Mouse (Mus musculus) neural tube, embryonic 14.5 days (tissue): ENCODE measurements at regions not wholly inside any gene's neighbourhood (a gene's known extent, or its start where the extent isn't known, plus 50 kb on each side); places are given as distances from the start of the nearest gene placed in this dataset.

Experiments used
- ATAC-seq: fragments of 200-750 bp; cut with Nextera tagmentation; 2 replicates; pipeline ENCODE4 v1.8.0; 2017; ENCODE audit warnings: low read depth, mild to moderate bottlenecking, moderate TSS enrichment, moderate library complexity
- H3K27ac ChIP-seq: fragments of 300-500 bp; sonication (generic); 2 replicates; pipeline ENCODE4 v1.5.1; 2014; ENCODE audit warnings: low read depth, mild to moderate bottlenecking, control low read depth, low read length, moderate library complexity, mixed read lengths
- H3K27me3 ChIP-seq: fragments of 300-500 bp; sonication (generic); 2 replicates; pipeline ENCODE4 v1.6.1; 2014; ENCODE audit warnings: low read length; ENCODE audit not compliant: control insufficient read depth, insufficient read depth
- H3K36me3 ChIP-seq: fragments of 300-500 bp; sonication (generic); 2 replicates; pipeline ENCODE4 v1.6.1; 2014; ENCODE audit warnings: low read length, mixed read lengths; ENCODE audit not compliant: control insufficient read depth, insufficient read depth
- H3K4me1 ChIP-seq: fragments of 300-500 bp; sonication (generic); 2 replicates; pipeline ENCODE4 v1.6.1; 2014; ENCODE audit warnings: low read length; ENCODE audit not compliant: control insufficient read depth, insufficient read depth
- H3K4me2 ChIP-seq: fragments of 300-500 bp; sonication (generic); 2 replicates; pipeline ENCODE4 v1.6.1; 2014; ENCODE audit warnings: mild to moderate bottlenecking, low read depth, low read length, control low read depth
- H3K4me3 ChIP-seq: fragments of 300-500 bp; sonication (generic); 2 replicates; pipeline ENCODE4 v1.5.1; 2014; ENCODE audit warnings: low read depth, low read length, control low read depth, mixed read lengths
- H3K9ac ChIP-seq: fragments of 300-500 bp; sonication (generic); replicated peaks from 2 replicates; pipeline ENCODE4 v1.6.1; 2014; ENCODE audit warnings: low read depth, mild to moderate bottlenecking, control low read depth, low read length, mixed read lengths
- H3K9me3 ChIP-seq: fragments of 300-500 bp; sonication (generic); 2 replicates; pipeline ENCODE4 v1.6.1; 2016; ENCODE audit warnings: low read length; ENCODE audit not compliant: control insufficient read depth
- WGBS: fragments of 180-500 bp; shearing (Covaris S2); extraction: QIAGEN DNeasy Blood & Tissue Kit; methylation state at CpG from one replicate; pipeline ENCODE4 v1.1.7; 2014; 5-methylcytosine and 5-hydroxymethylcytosine counted together

DNA sequence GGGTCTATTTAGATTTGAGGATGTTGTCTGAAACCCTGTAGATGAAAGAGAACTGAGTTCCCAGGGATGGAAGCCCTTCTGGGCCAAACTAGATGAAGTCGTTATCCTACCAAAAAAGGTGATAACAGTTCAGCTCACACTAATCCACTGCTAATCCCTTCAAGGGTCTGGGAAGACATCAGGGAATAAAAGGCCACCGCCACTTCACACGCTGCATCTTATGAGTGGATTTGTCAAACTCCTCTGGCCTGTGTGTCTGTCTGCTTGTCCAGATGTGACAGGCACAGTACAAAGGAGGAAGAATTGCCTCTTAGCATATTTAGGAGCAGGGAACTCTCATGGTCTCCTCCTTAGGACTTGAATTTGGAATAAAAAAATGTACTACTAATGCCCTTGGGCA is 171.2 kb upstream of the Tshz3 start:
- no peaks in the 10 kb centered on the region for H3K9me3 ChIP-seq
- H3K36me3 ChIP-seq, result no peaks in the 10 kb centered on the region
- no peak for ATAC-seq
- H3K4me1 ChIP-seq, result peaks cover 4% of the 10 kb centered on the region; the same call in 1 of the 2 replicates
- H3K4me2 ChIP-seq, result no peak overlapping the region
- no peak overlapping the region for H3K27ac ChIP-seq
- H3K9ac ChIP-seq, result no peak overlapping the region
- no peaks in the 10 kb centered on the region for H3K27me3 ChIP-seq
- H3K4me3 ChIP-seq, result no peak overlapping the region
- 87% methylated on average over 3 of the region's 3 CpGs for WGBS

DNA sequence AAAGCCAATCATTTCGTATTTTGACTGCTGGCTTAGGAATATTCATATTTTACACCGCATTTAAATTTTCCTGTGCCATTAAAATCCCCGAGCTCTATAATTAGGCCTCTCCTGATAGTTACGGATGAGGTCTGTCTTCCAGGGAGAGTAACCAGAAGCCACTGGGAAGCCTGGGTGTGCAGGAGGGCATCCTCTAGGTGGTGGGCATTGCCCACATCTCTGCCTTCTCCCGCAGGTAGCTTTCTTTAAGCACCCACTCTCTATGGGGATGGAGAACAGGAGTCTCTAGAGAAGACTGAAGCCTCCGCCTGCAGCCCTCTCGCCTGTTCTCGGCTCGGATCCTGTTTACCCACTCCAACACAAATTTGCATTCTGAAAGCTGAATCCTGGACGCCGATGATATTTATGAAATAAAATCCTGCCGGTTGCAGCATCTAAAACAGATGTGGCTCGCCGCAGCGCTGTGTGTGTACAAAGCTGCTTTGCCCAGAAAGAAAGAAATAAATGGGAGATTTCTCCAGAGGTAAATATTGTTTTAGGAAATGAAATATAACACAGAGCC is 168.3 kb upstream of the Tshz3 start:
- no peaks in the 10 kb centered on the region for H3K36me3 ChIP-seq
- H3K4me3 ChIP-seq, result no peak overlapping the region
- 59% methylated on average over 15 of the region's 15 CpGs for WGBS
- no peak overlapping the region for H3K9ac ChIP-seq
- H3K9me3 ChIP-seq, result no peaks in the 10 kb centered on the region
- H3K27me3 ChIP-seq, result no peaks in the 10 kb centered on the region
- peaks cover 4% of the 10 kb centered on the region; the same call in 1 of the 2 replicates for H3K4me1 ChIP-seq
- ATAC-seq, result no peak
- peak overlapping the region; percentile 2; the same call in 1 of the 2 replicates for H3K27ac ChIP-seq
- no peak overlapping the region for H3K4me2 ChIP-seq

DNA sequence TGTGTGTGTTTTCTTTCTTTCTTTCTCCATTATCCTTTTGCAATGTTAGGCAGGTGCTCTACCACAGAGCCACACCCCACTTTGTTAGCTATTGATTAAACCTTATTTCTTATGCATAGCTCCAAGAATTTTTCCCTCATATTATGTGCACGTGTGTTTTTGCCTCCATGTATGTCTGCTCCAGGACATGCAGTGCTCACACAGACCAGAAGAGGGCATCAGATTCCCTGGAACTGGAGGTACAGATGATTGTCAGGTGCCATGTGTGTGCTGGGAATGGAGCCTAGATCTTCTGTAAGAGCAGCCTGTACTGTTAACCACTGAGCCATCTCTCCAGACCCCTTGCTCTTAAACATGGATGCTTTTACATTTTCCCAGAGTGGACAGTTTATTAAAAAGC is 166.4 kb upstream of the Tshz3 start:
- Histone ChIP-seq H3K4me2 (no peak overlapping the region), H3K4me1 (peaks cover 4% of the 10 kb centered on the region; the same call in 1 of the 2 replicates), H3K36me3 (no peaks in the 10 kb centered on the region), H3K9me3 (no peaks in the 10 kb centered on the region), H3K4me3 (no peak overlapping the region), H3K27ac (no peak overlapping the region), H3K9ac (no peak overlapping the region), H3K27me3 (no peaks in the 10 kb centered on the region)
- WGBS, result 70% methylated on average over 1 of the region's 1 CpGs
- no peak for ATAC-seq

DNA sequence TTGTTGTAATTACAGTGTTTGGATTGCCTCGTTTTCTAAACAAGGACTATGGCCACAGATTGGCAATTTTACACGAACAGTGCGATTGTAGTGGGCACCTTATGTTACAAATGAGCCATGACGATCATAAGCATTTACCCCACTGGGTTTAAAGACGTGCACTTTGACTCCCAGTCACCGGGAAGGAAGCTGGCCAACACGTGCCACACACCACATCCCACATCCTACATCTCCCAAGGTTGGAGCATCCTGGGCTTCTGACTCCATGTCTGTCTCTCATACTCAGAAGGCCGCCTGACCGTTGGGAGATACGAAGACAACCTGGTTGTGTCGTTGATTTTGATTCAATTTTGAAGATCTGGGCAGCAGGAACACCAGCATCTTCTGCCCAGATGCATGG is 159.8 kb upstream of the Tshz3 start:
- WGBS, result 63% methylated on average over 11 of the region's 11 CpGs
- no peak overlapping the region for H3K4me2 ChIP-seq
- H3K27ac ChIP-seq, result peak overlapping the region; percentile 34; the same call in 1 of the 2 replicates
- H3K9me3 ChIP-seq, result no peaks in the 10 kb centered on the region
- ATAC-seq, result no peak
- no peaks in the 10 kb centered on the region for H3K36me3 ChIP-seq
- H3K4me1 ChIP-seq, result no peaks in the 10 kb centered on the region
- H3K27me3 ChIP-seq, result no peaks in the 10 kb centered on the region
- no peak overlapping the region for H3K9ac ChIP-seq
- H3K4me3 ChIP-seq, result no peak overlapping the region

DNA sequence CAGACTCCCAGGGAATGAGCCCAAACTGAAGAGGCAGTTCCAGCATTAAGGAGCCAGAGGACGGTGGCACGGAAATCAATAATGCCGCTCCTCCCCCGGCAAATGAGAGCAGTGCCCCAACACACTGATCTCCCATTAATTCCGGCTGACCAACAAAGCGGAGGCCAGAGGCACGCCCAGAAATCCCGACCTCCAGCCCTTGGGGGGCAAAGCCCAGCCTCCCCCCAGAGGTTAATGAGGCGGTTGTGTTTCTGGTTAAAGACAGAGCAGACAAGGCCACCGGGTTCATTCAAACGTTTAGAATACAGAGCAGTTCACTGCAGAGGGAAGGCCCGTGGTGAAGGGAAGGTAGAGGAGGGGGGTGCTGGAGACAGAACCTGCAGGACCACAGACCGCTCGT is 149.9 kb upstream of the Tshz3 start:
- no peak overlapping the region for H3K27ac ChIP-seq
- H3K9ac ChIP-seq, result no peak overlapping the region
- no peaks in the 10 kb centered on the region for H3K4me1 ChIP-seq
- H3K27me3 ChIP-seq, result no peaks in the 10 kb centered on the region
- ATAC-seq, result no peak
- WGBS, result 22% methylated on average over 14 of the region's 14 CpGs
- H3K4me2 ChIP-seq, result no peak overlapping the region
- H3K4me3 ChIP-seq, result no peak overlapping the region
- no peaks in the 10 kb centered on the region for H3K9me3 ChIP-seq
- no peaks in the 10 kb centered on the region for H3K36me3 ChIP-seq

DNA sequence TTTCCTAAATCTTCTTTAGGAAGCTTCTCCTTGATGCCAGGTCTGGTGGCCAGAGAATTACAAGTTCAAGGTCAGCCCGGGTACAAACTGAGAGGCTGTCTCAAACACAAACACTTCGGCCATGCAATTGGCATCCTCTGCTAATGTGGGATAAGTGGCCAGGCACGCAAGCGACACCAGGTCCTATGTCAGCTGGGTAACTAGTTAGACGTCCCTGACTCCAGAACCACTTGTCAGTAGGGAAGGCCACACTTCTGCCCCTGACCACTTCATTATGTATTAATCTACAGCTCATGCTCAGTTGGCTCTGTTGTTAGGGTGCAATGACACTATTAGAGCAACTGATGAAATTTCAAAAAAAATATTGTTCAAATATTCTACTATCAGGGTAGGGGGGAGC is 149.5 kb upstream of the Tshz3 start:
- H3K9ac ChIP-seq, result no peak overlapping the region
- no peaks in the 10 kb centered on the region for H3K9me3 ChIP-seq
- H3K36me3 ChIP-seq, result no peaks in the 10 kb centered on the region
- ATAC-seq, result no peak
- H3K27ac ChIP-seq, result no peak overlapping the region
- H3K4me1 ChIP-seq, result no peaks in the 10 kb centered on the region
- H3K27me3 ChIP-seq, result no peaks in the 10 kb centered on the region
- WGBS, result 82% methylated on average over 5 of the region's 5 CpGs
- H3K4me3 ChIP-seq, result no peak overlapping the region
- no peak overlapping the region for H3K4me2 ChIP-seq

DNA sequence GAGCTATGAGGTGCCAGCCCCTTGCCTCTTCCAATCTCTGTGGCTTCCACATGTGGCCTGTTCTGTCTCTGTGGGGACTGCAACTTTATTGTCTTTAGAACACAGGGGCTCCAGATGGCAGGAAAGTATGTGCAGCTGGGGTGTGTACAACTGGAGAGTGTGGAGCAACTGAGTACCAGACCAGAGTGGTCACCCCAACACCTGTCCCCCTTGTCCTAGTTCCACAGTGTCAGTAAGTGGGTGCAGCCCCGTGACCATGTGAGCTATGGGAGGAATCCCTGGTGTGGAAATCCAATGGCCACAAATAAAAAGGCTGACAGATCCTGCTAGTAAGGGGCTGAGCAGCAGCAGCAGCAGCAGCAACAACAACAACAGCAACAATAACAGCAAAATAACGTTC is 126.9 kb upstream of the Tshz3 start:
- ATAC-seq, result no peak
- Histone ChIP-seq H3K4me3 (no peak overlapping the region), H3K9me3 (no peaks in the 10 kb centered on the region), H3K4me1 (no peaks in the 10 kb centered on the region), H3K27ac (no peak overlapping the region), H3K4me2 (no peak overlapping the region), H3K27me3 (no peaks in the 10 kb centered on the region), H3K36me3 (no peaks in the 10 kb centered on the region), H3K9ac (no peak overlapping the region)
- WGBS, result 71% methylated on average over 2 of the region's 2 CpGs

DNA sequence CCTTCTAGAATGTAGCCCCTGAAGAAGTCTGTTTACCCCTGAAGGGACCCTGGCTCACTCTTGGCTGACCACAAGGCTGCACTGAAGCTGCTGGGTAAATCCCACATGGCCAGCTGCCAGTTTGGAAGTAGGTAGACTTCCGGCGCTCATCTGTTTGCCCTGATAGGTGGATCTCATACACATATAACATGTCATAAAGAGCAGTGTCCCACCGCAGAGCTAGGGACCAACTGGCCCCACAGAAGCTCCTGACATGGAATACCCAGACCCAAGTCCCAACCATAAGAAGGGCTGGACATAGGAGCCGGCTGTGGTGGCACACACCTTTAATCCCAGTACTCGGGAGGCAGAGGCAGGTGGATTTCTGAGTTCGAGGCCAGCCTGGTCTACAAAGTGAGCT is 115.8 kb upstream of the Tshz3 start:
- Histone ChIP-seq H3K27me3 (no peaks in the 10 kb centered on the region), H3K4me1 (no peaks in the 10 kb centered on the region), H3K9ac (no peak overlapping the region), H3K4me3 (no peak overlapping the region), H3K27ac (no peak overlapping the region), H3K36me3 (no peaks in the 10 kb centered on the region), H3K4me2 (no peak overlapping the region), H3K9me3 (no peaks in the 10 kb centered on the region)
- WGBS, result 95% methylated on average over 6 of the region's 6 CpGs
- no peak for ATAC-seq

DNA sequence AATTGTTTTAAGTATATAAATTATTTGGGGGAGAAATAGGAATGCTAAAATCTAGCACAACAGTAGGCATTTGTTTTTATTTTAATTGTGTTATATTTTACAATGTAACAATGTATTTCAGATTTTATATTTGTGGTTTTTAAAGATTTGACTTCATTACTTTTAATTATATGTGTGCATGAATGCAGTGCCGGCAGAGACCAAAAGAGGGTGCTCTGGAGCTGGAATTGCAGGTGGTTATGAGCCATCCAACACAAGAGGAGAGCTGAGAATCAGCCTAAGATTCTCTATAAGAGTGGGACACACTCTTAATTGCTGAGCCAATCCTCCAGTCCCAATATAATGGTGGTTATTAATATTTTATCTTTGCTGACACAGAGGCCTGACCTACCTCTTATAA is 112.9 kb upstream of the Tshz3 start:
- 82% methylated on average over 1 of the region's 1 CpGs for WGBS
- no peak for ATAC-seq

More for the DNA sequence above, 112.9 kb upstream of the Tshz3 start:
- H3K9me3 ChIP-seq, result no peaks in the 10 kb centered on the region
- H3K4me3 ChIP-seq, result no peak overlapping the region
- no peak overlapping the region for H3K4me2 ChIP-seq
- no peak overlapping the region for H3K9ac ChIP-seq
- no peaks in the 10 kb centered on the region for H3K27me3 ChIP-seq
- H3K27ac ChIP-seq, result no peak overlapping the region
- H3K36me3 ChIP-seq, result no peaks in the 10 kb centered on the region
- no peaks in the 10 kb centered on the region for H3K4me1 ChIP-seq
